Mouse (Mus musculus) brown adipose tissue, adult 24 weeks (tissue): ENCODE measurements around the gene Tcam1. TPM values are rescaled to one million over a fixed set of nuclear protein-coding genes. Genes with fewer than 3 reads are reported as not detected.

Source experiments
- H3K27ac ChIP-seq: fragments of 200-500 bp; replicated peaks from 2 replicates; pipeline ENCODE4 v1.5.1; 2012; ENCODE audit warnings: low read depth, mild to moderate bottlenecking, low read length
- H3K4me1 ChIP-seq: fragments of 200-500 bp; 2 replicates; pipeline ENCODE4 v1.6.1; 2012; ENCODE audit warnings: low read length, mixed read lengths; ENCODE audit not compliant: control insufficient read depth, insufficient read depth, insufficient read length
- H3K4me3 ChIP-seq: fragments of 200-500 bp; 2 replicates; pipeline ENCODE4 v1.5.1; 2012; ENCODE audit warnings: low read depth, mild to moderate bottlenecking, low read length, moderate library complexity; ENCODE audit not compliant: insufficient read depth
- polyA plus RNA-seq: library from polyadenylated mRNA; stranded (reverse); fragments of >200 nt; gene quantifications from 2 replicates; pipeline ENCODE4 v1.2.4, GENCODE M21; 2012; ENCODE audit not compliant: missing spikeins, insufficient read depth, insufficient read length

The Tcam1 gene
- polyA plus RNA-seq, 1 experiment: 0.44 TPM

- peaks cover 29% of the 10 kb centered on the region for H3K4me1 ChIP-seq
- peak overlapping the region; percentile 51 for H3K27ac ChIP-seq
- H3K4me3 ChIP-seq: no peak overlapping the region
Observed at GRCm38 (mm10) chr11:106268326-106269059, 8.0 kb upstream of the Tcam1 start.

- Histone ChIP-seq H3K27ac (peak overlapping the region; percentile 51), H3K4me1 (peaks cover 29% of the 10 kb centered on the region), H3K4me3 (no peak overlapping the region)
Observed at GRCm38 (mm10) chr11:106269060-106269431, 7.4 kb upstream of the Tcam1 start.

GRCm38 (mm10) chr11:106271131-106271793 lies 5.2 kb upstream of the Tcam1 start:
- Histone ChIP-seq H3K27ac (peak overlapping the region; percentile 91), H3K4me1 (peaks cover 29% of the 10 kb centered on the region), H3K4me3 (peak overlapping the region; percentile 93)

- Histone ChIP-seq H3K4me1 (peaks cover 29% of the 10 kb centered on the region), H3K27ac (peak overlapping the region; percentile 91), H3K4me3 (peak overlapping the region; percentile 93)
Observed at GRCm38 (mm10) chr11:106271794-106272643, 4.5 kb upstream of the Tcam1 start.

DNA sequence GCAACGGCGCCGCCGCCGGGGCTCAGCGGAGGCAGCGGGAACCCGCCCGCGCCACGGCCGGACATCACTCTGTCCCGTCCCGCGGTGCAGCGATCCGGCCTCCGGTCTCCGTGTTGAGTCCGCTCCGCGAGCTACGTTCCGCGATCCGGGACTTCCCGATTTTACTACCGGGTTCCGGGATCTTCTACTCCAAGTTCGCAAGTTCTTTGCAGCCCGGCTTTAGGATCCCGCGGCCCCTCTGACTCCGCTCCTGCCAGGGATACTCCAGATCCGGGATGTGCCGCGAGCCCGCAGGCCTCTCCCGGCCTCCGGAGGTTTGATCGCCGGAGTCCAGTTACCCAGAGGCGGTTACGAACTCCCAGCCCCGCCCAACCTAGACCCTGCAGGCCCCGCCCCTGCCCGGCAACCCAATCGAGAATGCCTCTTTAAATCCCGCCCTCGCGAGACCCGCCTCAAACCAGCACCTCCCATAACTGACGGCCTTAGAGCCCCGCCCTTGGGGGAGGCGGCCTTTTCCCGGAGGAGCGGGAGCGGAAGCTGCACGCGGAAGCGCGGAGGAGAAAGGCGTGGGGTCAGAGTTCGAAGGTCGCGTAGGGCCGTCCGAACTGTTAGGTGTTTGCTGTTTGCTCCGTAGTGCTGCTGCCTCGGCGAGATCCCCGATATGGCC lies 3.7 kb upstream of the Tcam1 start, which contains the start of gene Smarcd2:
Gene Smarcd2, minus strand, starts transcription at position 329 of the 667 bp plus-strand sequence.
- peaks cover 22% of the 10 kb centered on the region for H3K4me1 ChIP-seq
- peak within 1 kb of the TSS; percentile 93 for H3K4me3 ChIP-seq
- peak within 1 kb of the TSS; percentile 91 for H3K27ac ChIP-seq

- H3K27ac ChIP-seq: peak overlapping the region; percentile 80
- H3K4me3 ChIP-seq: peak overlapping the region; percentile 65
- peaks cover 21% of the 10 kb centered on the region for H3K4me1 ChIP-seq
Observed at GRCm38 (mm10) chr11:106273311-106273684, 3.2 kb upstream of the Tcam1 start.

- peaks cover 20% of the 10 kb centered on the region for H3K4me1 ChIP-seq
- H3K4me3 ChIP-seq: peak overlapping the region; percentile 65; the same call in 1 of the 2 replicates
- no peak overlapping the region for H3K27ac ChIP-seq
Observed at GRCm38 (mm10) chr11:106273811-106274210, 2.7 kb upstream of the Tcam1 start.

GRCm38 (mm10) chr11:106274374-106274773 lies 2.1 kb upstream of the Tcam1 start:
- Histone ChIP-seq H3K4me3 (no peak overlapping the region), H3K4me1 (peaks cover 15% of the 10 kb centered on the region), H3K27ac (no peak overlapping the region)

DNA sequence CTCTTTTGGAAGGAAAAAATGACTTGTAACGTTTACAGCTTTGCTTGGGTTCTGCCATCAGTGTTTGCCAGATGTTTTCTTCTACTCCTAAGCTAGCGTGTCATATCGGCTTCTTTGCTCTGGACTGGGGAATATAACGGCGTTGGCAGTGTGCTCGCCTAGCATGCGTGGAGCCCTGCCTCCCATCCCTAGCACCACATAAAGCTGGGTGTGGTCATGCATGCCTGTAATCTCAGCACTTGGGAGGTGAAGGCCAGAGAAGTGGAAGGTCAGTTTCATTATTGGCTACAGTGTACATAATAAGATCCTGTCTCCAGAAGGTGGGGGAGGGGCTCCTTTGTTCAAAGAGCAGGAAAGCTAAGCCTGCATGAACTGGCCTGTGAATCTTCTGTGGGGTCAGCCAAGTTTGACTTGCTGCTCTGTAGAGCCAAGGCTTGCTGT lies 1.5 kb upstream of the Tcam1 start:
- Histone ChIP-seq H3K4me3 (no peak overlapping the region), H3K27ac (no peak overlapping the region)

GRCm38 (mm10) chr11:106282452-106282851 lies 6.0 kb downstream of the Tcam1 start:
- Histone ChIP-seq H3K4me1 (no peaks in the 10 kb centered on the region), H3K27ac (no peak overlapping the region), H3K4me3 (no peak overlapping the region)

More for the DNA sequence above, 1.5 kb upstream of the Tcam1 start:
- peaks cover 12% of the 10 kb centered on the region for H3K4me1 ChIP-seq

- no peak overlapping the region for H3K4me3 ChIP-seq
- no peak overlapping the region for H3K27ac ChIP-seq
- no peaks in the 10 kb centered on the region for H3K4me1 ChIP-seq
Observed at GRCm38 (mm10) chr11:106283371-106283770, 6.9 kb downstream of the Tcam1 start.

DNA sequence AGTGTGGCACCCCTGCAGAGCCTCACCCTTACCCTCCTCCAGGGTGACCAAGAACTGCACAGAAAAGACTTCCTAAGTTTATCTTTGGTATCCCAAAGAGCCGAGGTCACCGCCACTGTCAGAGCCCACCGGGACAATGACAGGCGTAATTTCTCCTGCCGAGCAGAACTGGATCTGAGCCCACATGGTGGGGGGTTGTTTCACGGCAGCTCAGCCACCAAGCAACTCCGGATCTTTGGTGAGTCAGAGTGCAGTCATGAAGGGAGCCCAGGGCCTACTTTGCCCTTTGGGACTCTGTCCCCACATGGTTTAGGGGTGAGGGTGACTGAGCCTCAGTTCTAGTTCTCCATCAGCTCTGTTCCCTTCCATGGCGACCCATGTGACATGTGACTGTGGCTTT lies 7.7 kb downstream of the Tcam1 start:
- Histone ChIP-seq H3K27ac (no peak overlapping the region), H3K4me3 (no peak overlapping the region), H3K4me1 (no peaks in the 10 kb centered on the region)

- Histone ChIP-seq H3K27ac (no peak overlapping the region), H3K4me1 (no peaks in the 10 kb centered on the region), H3K4me3 (no peak overlapping the region)
Observed at GRCm38 (mm10) chr11:106286206-106286605, 9.7 kb downstream of the Tcam1 start.

GRCm38 (mm10) chr11:106286987-106287386 lies 10.5 kb downstream of the Tcam1 start:
- Histone ChIP-seq H3K4me3 (no peak overlapping the region), H3K4me1 (no peaks in the 10 kb centered on the region), H3K27ac (no peak overlapping the region)

DNA sequence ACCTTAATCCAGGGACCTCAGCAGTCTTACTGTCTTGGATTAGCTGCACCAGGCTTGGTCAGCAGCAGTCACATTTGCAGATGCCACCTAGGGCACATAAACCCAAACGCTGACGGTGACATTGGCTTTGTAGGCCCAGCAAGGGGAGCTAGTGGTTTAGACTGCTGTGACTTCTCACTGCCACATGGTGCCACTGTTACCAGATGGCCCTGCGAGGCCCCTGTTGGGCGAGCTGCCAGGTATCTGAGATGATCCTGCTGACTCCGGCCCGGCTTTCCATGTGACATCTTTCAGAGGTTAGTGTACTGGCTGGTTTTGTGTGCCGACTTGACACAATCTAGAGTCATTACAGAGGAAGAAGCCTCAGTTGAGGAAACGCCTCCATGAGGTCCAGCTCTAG lies 12.9 kb downstream of the Tcam1 start:
- Histone ChIP-seq H3K27ac (no peak overlapping the region), H3K4me1 (no peaks in the 10 kb centered on the region), H3K4me3 (no peak overlapping the region)
